Mouse (Mus musculus): ENCODE measurements around the gene Tmem160. TPM values are rescaled to one million over a fixed set of nuclear protein-coding genes. Genes with fewer than 3 reads are reported as not detected.

Gene Tmem160
- total and polyA plus RNA-seq, 2 experiments from 2014 or later, result 123 to 154 TPM

DNA sequence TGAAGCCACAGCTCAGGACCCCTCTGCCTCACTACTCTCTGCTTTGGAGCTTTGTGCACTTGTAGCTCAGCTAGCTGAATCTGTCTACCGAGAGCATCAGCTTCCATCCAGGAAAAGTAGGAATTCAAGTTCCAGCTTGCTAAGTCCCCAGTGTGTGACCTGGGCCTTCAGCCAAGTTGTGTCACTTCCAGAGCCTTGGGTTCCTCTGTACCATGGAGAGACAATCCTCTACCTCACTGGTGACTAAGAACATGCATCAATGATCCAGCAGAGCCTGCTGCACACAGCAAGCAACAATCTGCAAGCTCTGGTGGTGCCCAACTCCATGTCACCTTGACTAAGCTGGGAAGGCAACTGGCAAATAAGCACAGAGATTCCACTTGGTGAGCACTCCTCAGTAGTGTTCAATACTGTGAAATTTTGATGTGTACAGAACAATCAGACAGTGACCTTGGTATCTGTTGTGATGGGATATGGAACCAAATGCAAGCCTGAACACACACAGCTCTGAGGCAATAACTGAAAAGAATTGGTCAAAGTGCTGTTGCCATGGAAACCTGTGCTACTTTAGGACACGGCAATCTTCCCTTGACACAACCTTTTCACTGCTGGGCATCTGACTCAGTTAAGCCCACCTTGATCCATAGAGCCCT lies 52.1 kb downstream of the Tmem160 start:
- H3K27ac ChIP-seq (ENCODE audit: low read depth), result no peak overlapping the region
- no peak for TF ChIP-seq CTCF (IDR thresholded peaks at IDR 0.05; ENCODE audit: low read depth)
- TF ChIP-seq EP300 (IDR thresholded peaks at IDR 0.05; ENCODE audit: low read depth), result no peak
- no peaks in the 10 kb centered on the region for H3K9me3 ChIP-seq (replicated peaks; ENCODE audit: control insufficient read depth, low read length)
- no peaks in the 10 kb centered on the region for H3K4me1 ChIP-seq (ENCODE audit: control insufficient read depth, insufficient read depth)
- no peaks in the 10 kb centered on the region for H3K27me3 ChIP-seq (ENCODE audit: control insufficient read depth, insufficient read depth, low read length)
- 48% methylated on average over 2 of the region's 2 CpGs for WGBS
- H3K4me3 ChIP-seq (ENCODE audit: low read depth, low read length), result no peak overlapping the region
- peaks cover 49% of the 10 kb centered on the region for H3K36me3 ChIP-seq (replicated peaks; ENCODE audit: control insufficient read depth, insufficient read depth, low read length)
- no peak overlapping the region for H3K9ac ChIP-seq (replicated peaks; ENCODE audit: low read depth, low read length)
- DNase-seq (ENCODE audit: low spot score), result peak; percentile 29
- H3K4me2 ChIP-seq (ENCODE audit: low read depth, low read length), result no peak overlapping the region
- 0 out of 2 replicates have a peak, but pooled peaks have one; percentile 47 for ATAC-seq (ENCODE audit: insufficient read depth, low read depth)

Other genes with a start within 250 kb of the Tmem160 start
- gene Dhx34, start 230.7 kb upstream of the Tmem160 start, total RNA-seq (2014; rRNA removed; ENCODE audit: low replicate concordance), result 16.7 and 19.8 TPM in 2 replicates
- 6.1 and 7.2 TPM in 2 replicates for gene Dhx34, start 230.7 kb upstream of the Tmem160 start, polyA plus RNA-seq (2015; fragmentation: Nextera tagmentation; extraction: Ambion mirVana)
- gene C5ar2, start 208.6 kb upstream of the Tmem160 start, total RNA-seq (2014; rRNA removed; ENCODE audit: low replicate concordance), result 0.04 and 0.65 TPM in 2 replicates
- gene C5ar2, start 208.6 kb upstream of the Tmem160 start, polyA plus RNA-seq (2015; fragmentation: Nextera tagmentation; extraction: Ambion mirVana), result 0.60 and 0.67 TPM in 2 replicates
- gene C5ar1, start 193.2 kb upstream of the Tmem160 start, total RNA-seq (2014; rRNA removed; ENCODE audit: low replicate concordance), result 2.0 and 3.3 TPM in 2 replicates
- 1.9 and 2.2 TPM in 2 replicates for gene C5ar1, start 193.2 kb upstream of the Tmem160 start, polyA plus RNA-seq (2015; fragmentation: Nextera tagmentation; extraction: Ambion mirVana)
- 9.8 and 10.7 TPM in 2 replicates for gene Inafm1, start 179.2 kb upstream of the Tmem160 start, total RNA-seq (2014; rRNA removed; ENCODE audit: low replicate concordance)
- gene Inafm1, start 179.2 kb upstream of the Tmem160 start, polyA plus RNA-seq (2015; fragmentation: Nextera tagmentation; extraction: Ambion mirVana), result 7.7 and 9.6 TPM in 2 replicates
- 5.7 and 43.7 TPM in 2 replicates for gene Ccdc9, start 166.0 kb upstream of the Tmem160 start, total RNA-seq (2014; rRNA removed; ENCODE audit: low replicate concordance)
- 4.7 and 7.2 TPM in 2 replicates for gene Ccdc9, start 166.0 kb upstream of the Tmem160 start, polyA plus RNA-seq (2015; fragmentation: Nextera tagmentation; extraction: Ambion mirVana)
- gene Bbc3, start 144.4 kb upstream of the Tmem160 start, total RNA-seq (2014; rRNA removed; ENCODE audit: low replicate concordance), result 7.3 and 14.6 TPM in 2 replicates
- 5.6 and 6.6 TPM in 2 replicates for gene Bbc3, start 144.4 kb upstream of the Tmem160 start, polyA plus RNA-seq (2015; fragmentation: Nextera tagmentation; extraction: Ambion mirVana)
- gene Sae1, start 65.0 kb upstream of the Tmem160 start, total RNA-seq (2014; rRNA removed; ENCODE audit: low replicate concordance), result 41.7 and 61.2 TPM in 2 replicates
- gene Sae1, start 65.0 kb upstream of the Tmem160 start, polyA plus RNA-seq (2015; fragmentation: Nextera tagmentation; extraction: Ambion mirVana), result 101 and 102 TPM in 2 replicates
- gene Zc3h4, start 51.9 kb upstream of the Tmem160 start, total RNA-seq (2014; rRNA removed; ENCODE audit: low replicate concordance), result 16.5 and 16.9 TPM in 2 replicates
- 4.4 and 5.0 TPM in 2 replicates for gene Zc3h4, start 51.9 kb upstream of the Tmem160 start, polyA plus RNA-seq (2015; fragmentation: Nextera tagmentation; extraction: Ambion mirVana)
- not detected in 2 replicates for gene Npas1, start 24.9 kb downstream of the Tmem160 start, total RNA-seq (2014; rRNA removed; ENCODE audit: low replicate concordance)
- 0.18 and 0.29 TPM in 2 replicates for gene Npas1, start 24.9 kb downstream of the Tmem160 start, polyA plus RNA-seq (2015; fragmentation: Nextera tagmentation; extraction: Ambion mirVana)
- gene Arhgap35, start 162.2 kb downstream of the Tmem160 start, total RNA-seq (2014; rRNA removed; ENCODE audit: low replicate concordance), result 57.5 and 67.6 TPM in 2 replicates
- 9.7 and 10.0 TPM in 2 replicates for gene Arhgap35, start 162.2 kb downstream of the Tmem160 start, polyA plus RNA-seq (2015; fragmentation: Nextera tagmentation; extraction: Ambion mirVana)
- 0.19 and 1.6 TPM in 2 replicates for gene Ceacam15, start 222.9 kb downstream of the Tmem160 start, total RNA-seq (2014; rRNA removed; ENCODE audit: low replicate concordance)
- 1.5 and 2.5 TPM in 2 replicates for gene Ceacam15, start 222.9 kb downstream of the Tmem160 start, polyA plus RNA-seq (2015; fragmentation: Nextera tagmentation; extraction: Ambion mirVana)

All from heart, postnatal 0 days (tissue).